In the genomic region with DNA sequence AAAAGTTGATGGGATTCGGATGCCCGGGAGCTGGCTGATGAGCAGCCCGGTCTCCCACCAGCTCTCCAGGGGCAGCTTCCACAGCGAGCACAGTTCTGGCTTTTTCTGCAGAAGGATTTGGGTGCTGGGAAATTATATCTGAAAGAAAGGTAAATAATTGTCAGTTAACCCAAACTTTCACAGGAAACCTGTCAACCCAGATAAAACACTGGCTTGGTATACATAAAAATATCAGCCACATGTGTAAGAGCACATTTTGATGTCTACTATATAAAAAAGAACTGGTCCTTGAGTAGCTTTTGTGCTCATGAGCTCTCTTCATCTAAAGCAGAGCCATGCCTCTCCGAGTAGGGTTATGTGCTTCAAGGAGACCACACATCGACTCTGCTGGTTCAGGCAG, we compare ENCODE assay signal across 11 mouse cellular contexts.
"Had no signal": no experiment of that assay in that cellular context is flagged by ENCODE, and none has a peak within 500 bp of the region (broad histone marks: within the 10 kb centered on the region; RNA-seq: fewer than 3 reads in every experiment).

No protein-coding gene starts in this region.

- H3K4me2 ChIP-seq: limb, embryonic 13.5 days; midbrain, embryonic 13.5 days had no signal

- H3K9ac ChIP-seq: limb, embryonic 13.5 days; midbrain, embryonic 13.5 days had no signal

- ATAC-seq: inflammation-experienced regulatory T-cells, adult 6 months; intestine, postnatal 0 days; midbrain, embryonic 13.5 days had no signal

- H3K9me3 ChIP-seq: limb, embryonic 13.5 days; midbrain, embryonic 13.5 days had no signal

- H3K27me3 ChIP-seq: limb, embryonic 13.5 days; midbrain, embryonic 13.5 days had no signal

- H3K4me1 ChIP-seq: limb, embryonic 13.5 days; midbrain, embryonic 13.5 days had no signal

- H3K4me3 ChIP-seq: limb, embryonic 13.5 days; midbrain, embryonic 13.5 days; myocyte had no signal

- H3K27ac ChIP-seq: limb, embryonic 13.5 days; midbrain, embryonic 13.5 days had no signal

- DNase-seq: kidney, adult 8-10 months; left cerebral cortex, postnatal 4 days; lung, adult 18-20 months; retina, postnatal 1 day; spleen, adult 18-20 months; thymus, adult 18-20 months had no signal
